Mouse (Mus musculus): ENCODE measurements at regions not wholly inside any gene's neighbourhood (a gene's known extent, or its start where the extent isn't known, plus 50 kb on each side); places are given as distances from the start of the nearest gene placed in this dataset.

DNA sequence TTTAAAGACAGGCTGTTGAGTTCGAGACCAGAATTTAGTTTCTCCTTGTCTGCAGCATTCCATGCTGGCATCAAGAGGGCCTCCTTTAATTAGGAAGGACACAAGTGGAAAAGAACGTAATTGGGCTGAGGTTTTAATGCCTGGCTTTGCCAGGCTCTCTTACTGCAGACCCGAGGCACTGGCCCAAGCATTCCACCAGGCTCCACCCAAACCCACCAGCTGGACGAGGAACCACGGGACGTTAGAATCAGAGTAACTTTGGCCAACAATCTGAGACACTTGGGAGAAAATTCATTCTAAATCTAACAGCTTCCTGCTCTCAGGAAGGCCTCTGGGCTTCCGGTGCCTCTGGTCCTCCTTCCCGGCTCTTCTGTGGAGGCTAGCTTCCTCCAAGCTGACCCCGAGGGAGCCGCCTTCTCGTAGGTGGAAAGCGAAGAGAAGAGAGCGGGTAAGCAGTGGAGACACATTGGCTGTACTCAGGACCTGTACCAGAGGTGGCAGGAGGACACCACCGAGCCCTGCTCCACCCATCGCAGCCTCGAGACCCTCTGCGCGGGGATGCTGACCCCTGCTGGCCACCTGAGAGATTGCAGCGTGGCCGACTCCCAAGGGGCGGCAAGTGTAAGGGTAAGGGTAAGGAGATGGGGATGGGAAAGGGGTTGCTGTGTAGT lies 105.5 kb downstream of the Tmem17 start:
- TF ChIP-seq MYOD1 (IDR thresholded peaks at IDR 0.05; ENCODE audit: control insufficient read depth in 1 of 3, insufficient read length in 2 of 3, low read depth in 2 of 3) (no peak), TCF12 (IDR thresholded peaks at IDR 0.05; ENCODE audit: insufficient read depth, poor library complexity, severe bottlenecking) (no peak)
